Mouse (Mus musculus): ENCODE measurements at regions not wholly inside any gene's neighbourhood (a gene's known extent, or its start where the extent isn't known, plus 50 kb on each side); places are given as distances from the start of the nearest gene placed in this dataset.

- no peak for DNase-seq (ENCODE audit: low spot score)
These were observed 367.2 kb downstream of the Nkx6-1 start for GRCm38 (mm10) chr5:101297511-101298102.

- DNase-seq (ENCODE audit: low spot score), result no peak
These were observed 368.9 kb downstream of the Nkx6-1 start for GRCm38 (mm10) chr5:101295941-101296340.

GRCm38 (mm10) chr5:101294031-101294430 is 370.8 kb downstream of the Nkx6-1 start:
- no peak for DNase-seq (ENCODE audit: low spot score)

- no peak for DNase-seq (ENCODE audit: low spot score)
These were observed 376.4 kb downstream of the Nkx6-1 start for GRCm38 (mm10) chr5:101288358-101288757.

- no peak for DNase-seq (ENCODE audit: low spot score)
These were observed 378.9 kb downstream of the Nkx6-1 start for GRCm38 (mm10) chr5:101285941-101286340.

- no peak for DNase-seq (ENCODE audit: low spot score)
These were observed 405.0 kb downstream of the Gpat3 start for GRCm38 (mm10) chr5:101250474-101250873.

GRCm38 (mm10) chr5:101242651-101243050 is 397.1 kb downstream of the Gpat3 start:
- DNase-seq (ENCODE audit: low spot score), result no peak

GRCm38 (mm10) chr5:101239298-101240118 is 394.0 kb downstream of the Gpat3 start:
- DNase-seq (ENCODE audit: low spot score), result no peak

- DNase-seq (ENCODE audit: low spot score), result no peak
These were observed 390.7 kb downstream of the Gpat3 start for GRCm38 (mm10) chr5:101236163-101236693.

- DNase-seq (ENCODE audit: low spot score), result no peak
These were observed 376.9 kb downstream of the Gpat3 start for GRCm38 (mm10) chr5:101222390-101222789.

GRCm38 (mm10) chr5:101218082-101218481 is 372.6 kb downstream of the Gpat3 start:
- DNase-seq (ENCODE audit: low spot score), result no peak

GRCm38 (mm10) chr5:101216837-101217571 is 371.5 kb downstream of the Gpat3 start:
- no peak for DNase-seq (ENCODE audit: low spot score)

- no peak for DNase-seq (ENCODE audit: low spot score)
These were observed 366.5 kb downstream of the Gpat3 start for GRCm38 (mm10) chr5:101211974-101212373.

GRCm38 (mm10) chr5:101208150-101208549 is 362.6 kb downstream of the Gpat3 start:
- DNase-seq (ENCODE audit: low spot score), result no peak

GRCm38 (mm10) chr5:101195501-101195900 is 350.0 kb downstream of the Gpat3 start:
- DNase-seq (ENCODE audit: low spot score), result no peak

GRCm38 (mm10) chr5:101190976-101191375 is 345.5 kb downstream of the Gpat3 start:
- no peak for DNase-seq (ENCODE audit: low spot score)

GRCm38 (mm10) chr5:101173183-101173582 is 327.7 kb downstream of the Gpat3 start:
- DNase-seq (ENCODE audit: low spot score), result no peak

GRCm38 (mm10) chr5:101172782-101173181 is 327.3 kb downstream of the Gpat3 start:
- no peak for DNase-seq (ENCODE audit: low spot score)

- DNase-seq (ENCODE audit: low spot score), result no peak
These were observed 323.6 kb downstream of the Gpat3 start for GRCm38 (mm10) chr5:101169074-101169473.

GRCm38 (mm10) chr5:101163624-101164213 is 318.2 kb downstream of the Gpat3 start:
- DNase-seq (ENCODE audit: low spot score), result no peak

GRCm38 (mm10) chr5:101163112-101163511 is 317.6 kb downstream of the Gpat3 start:
- no peak for DNase-seq (ENCODE audit: low spot score)

- no peak for DNase-seq (ENCODE audit: low spot score)
These were observed 311.9 kb downstream of the Gpat3 start for GRCm38 (mm10) chr5:101157416-101157815.

Data from gastrocnemius, adult 18-20 months (tissue).